Mouse (Mus musculus): Measurements from ENCODE around the gene Polr3gl. TPM values are rescaled to one million over a fixed set of nuclear protein-coding genes. Genes with fewer than 3 reads are reported as not detected.

The Polr3gl gene
- total RNA-seq, 2 experiments from 2014 or later, result 32.7 to 63.7 TPM

DNA sequence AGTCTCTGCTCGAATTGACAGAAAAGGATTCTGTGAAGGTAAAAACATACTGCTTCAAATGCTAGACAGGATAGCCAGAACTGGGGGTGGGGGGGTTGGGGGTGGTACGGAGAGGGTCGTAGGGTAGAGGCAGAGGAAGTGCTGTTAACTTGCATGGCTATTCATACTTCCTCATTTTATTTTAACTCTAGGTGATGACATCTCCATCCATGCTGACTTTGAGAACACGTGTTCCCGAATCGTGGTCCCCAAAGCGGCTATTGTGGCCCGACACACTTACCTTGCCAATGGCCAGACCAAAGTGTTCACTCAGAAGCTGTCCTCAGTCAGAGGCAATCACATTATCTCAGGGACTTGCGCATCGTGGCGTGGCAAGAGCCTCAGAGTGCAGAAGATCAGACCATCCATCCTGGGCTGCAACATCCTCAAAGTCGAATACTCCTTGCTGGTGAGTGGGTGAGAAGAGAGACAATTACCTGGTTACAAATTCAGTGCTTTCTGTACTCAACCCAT, 34.5 kb downstream of the Polr3gl start:
- no peak for ATAC-seq (replicated peaks; ENCODE audit: low FRiP score, poor library complexity, severe bottlenecking)

DNA sequence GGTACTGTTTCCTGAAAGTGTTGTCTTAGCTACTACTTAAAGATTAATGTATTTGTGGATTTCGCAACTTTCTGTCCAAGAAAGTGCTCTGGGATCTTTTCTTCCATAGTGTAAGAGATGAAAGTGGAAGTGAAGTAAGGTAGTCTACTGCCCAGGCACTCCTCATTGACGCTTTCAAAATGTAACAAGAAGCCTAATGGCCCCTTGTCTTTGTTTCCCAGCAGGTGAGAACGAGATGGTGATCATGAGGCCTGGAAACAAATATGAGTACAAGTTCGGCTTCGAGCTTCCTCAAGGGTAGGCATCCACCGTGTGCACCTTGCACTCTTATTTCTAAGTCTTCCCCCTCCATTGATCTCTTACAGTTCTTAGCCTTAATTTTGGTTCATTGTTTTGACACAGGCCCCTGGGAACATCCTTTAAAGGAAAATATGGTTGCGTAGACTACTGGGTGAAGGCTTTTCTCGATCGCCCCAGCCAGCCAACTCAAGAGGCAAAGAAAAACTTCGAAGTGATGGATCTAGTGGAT, 35.2 kb downstream of the Polr3gl start:
- no peak for ATAC-seq (replicated peaks; ENCODE audit: low FRiP score, poor library complexity, severe bottlenecking)

DNA sequence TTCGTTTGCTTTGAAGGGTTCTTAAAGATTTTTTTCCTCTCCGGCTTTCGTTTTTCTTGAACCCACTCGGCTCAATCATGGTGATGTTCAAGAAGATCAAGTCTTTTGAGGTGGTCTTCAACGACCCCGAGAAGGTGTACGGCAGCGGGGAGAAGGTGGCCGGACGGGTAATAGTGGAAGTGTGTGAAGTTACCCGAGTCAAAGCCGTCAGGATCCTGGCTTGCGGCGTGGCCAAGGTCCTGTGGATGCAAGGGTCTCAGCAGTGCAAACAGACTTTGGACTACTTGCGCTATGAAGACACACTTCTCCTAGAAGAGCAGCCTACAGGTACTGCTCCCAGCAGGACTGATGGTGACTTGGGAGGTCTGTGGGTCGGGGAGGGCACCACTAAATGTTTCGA, 35.8 kb downstream of the Polr3gl start:
- peak; percentile 35 for ATAC-seq (replicated peaks; ENCODE audit: low FRiP score, poor library complexity, severe bottlenecking)

GRCm38 (mm10) chr3:96557694-96558093, 36.3 kb downstream of the Polr3gl start, which contains the start of gene Txnip:
Txnip (plus strand) TSS chr3:96557957.
- ATAC-seq (replicated peaks; ENCODE audit: low FRiP score, poor library complexity, severe bottlenecking), result peak; percentile 90

GRCm38 (mm10) chr3:96556651-96557635, 37.0 kb downstream of the Polr3gl start:
- peak; percentile 45; the same call in 1 of the 2 replicates for ATAC-seq (replicated peaks; ENCODE audit: low FRiP score, poor library complexity, severe bottlenecking)

GRCm38 (mm10) chr3:96555999-96556614, 37.9 kb downstream of the Polr3gl start:
- no peak for ATAC-seq (replicated peaks; ENCODE audit: low FRiP score, poor library complexity, severe bottlenecking)

- ATAC-seq (replicated peaks; ENCODE audit: low FRiP score, poor library complexity, severe bottlenecking), result no peak
Observed at GRCm38 (mm10) chr3:96555041-96555596, 38.9 kb downstream of the Polr3gl start.

DNA sequence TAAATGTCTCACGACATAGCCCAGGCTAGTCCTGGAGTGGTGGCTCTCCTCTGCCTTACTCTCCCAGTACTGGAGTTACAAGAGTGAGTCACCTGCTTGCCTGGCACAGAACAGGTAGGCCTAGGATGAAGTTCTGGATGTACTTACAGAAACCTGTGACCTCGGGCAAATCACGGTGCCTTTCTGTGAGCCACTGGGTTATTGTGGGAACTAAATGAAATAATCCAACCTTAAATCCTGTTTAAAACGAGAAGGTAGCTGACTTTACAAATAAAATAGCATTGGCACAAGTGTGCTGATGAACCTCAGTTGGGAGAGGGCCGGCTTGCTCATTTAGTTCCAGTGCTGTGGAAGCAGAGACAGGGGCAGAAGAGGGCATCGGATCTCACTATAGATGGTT, 39.7 kb downstream of the Polr3gl start:
- ATAC-seq (replicated peaks; ENCODE audit: low FRiP score, poor library complexity, severe bottlenecking), result no peak

DNA sequence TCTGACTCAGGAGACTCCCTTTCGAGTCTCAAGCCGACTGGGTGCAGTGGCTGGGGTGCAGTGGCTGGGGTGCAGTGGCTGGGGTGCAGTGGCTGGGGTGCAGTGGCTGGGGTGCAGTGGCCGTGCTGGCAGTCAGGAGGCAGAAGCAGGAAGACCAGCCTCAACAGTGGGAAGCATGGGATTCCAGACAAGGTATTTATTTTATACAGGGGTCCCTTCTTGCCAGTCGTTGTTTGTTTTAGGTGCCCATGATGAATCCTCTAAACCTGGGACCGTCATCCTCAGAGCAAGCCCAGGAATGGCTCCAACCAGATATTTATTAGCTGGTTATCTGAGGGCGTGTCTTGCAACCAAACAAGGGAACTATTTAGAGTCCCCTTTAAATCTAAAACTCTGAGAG, 40.4 kb downstream of the Polr3gl start:
- no peak for ATAC-seq (replicated peaks; ENCODE audit: low FRiP score, poor library complexity, severe bottlenecking)

DNA sequence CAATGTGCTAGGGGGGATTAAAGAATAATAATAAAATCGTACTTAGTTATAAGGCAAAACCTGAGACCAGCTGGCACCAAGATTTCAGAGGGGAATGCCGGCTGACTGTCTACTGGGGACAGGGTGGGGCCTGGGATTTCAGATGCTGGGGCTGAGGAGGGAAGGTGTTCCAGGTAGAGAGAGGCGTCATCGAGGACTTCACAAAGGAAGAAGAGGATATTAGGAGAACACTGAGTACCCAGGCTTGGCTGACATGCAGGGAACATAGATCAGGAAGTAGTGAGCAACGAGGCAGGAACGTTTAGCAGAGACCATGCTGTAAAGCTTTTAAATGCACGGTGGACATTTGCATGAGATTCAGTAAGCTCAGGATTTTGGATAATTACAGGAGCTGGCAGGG, 42.1 kb downstream of the Polr3gl start:
- ATAC-seq (replicated peaks; ENCODE audit: low FRiP score, poor library complexity, severe bottlenecking), result no peak

DNA sequence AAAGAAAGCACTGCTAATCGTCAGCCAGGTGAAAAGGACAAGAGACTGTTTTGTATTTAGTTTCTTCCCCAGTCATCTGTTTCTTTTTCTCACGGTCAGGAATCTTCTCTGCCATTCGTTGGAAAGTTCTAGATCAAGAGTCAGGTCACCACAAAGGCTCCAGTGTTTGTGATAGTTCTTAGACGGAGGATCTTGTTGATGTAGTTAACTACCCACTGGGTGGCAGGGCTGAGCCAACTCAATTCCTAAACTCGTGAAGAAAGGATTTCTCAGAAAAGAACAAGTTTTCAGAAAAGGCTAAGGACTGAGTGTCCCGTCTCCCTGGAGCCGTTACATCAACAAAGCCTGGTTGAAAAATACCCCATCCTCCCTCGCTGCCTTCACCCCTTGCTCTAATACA, 42.8 kb downstream of the Polr3gl start:
- ATAC-seq (replicated peaks; ENCODE audit: low FRiP score, poor library complexity, severe bottlenecking), result no peak

GRCm38 (mm10) chr3:96549346-96549745, 44.6 kb downstream of the Polr3gl start:
- ATAC-seq (replicated peaks; ENCODE audit: low FRiP score, poor library complexity, severe bottlenecking), result no peak

DNA sequence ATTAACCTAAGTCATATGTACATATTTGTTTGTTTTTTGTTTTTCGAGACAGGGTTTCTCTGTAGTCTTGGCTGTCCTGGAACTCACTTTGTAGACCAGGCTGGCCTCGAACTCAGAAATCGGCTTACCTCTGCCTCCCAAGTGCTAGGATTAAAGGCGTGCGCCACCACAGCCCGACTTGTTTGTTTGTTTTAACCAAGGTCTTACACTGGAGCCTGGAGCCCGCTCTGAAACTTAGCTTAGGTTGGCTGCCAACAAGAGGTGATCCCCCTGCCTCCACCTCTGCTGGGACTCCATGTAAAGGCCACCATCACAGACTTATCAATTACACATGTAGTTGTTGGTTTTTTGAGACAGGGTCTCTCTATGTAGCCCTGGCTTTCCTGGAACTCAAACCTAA, 45.2 kb downstream of the Polr3gl start:
- ATAC-seq (replicated peaks; ENCODE audit: low FRiP score, poor library complexity, severe bottlenecking), result no peak

GRCm38 (mm10) chr3:96547389-96547960, 46.5 kb downstream of the Polr3gl start:
- peak; percentile 77 for ATAC-seq (replicated peaks; ENCODE audit: low FRiP score, poor library complexity, severe bottlenecking)

DNA sequence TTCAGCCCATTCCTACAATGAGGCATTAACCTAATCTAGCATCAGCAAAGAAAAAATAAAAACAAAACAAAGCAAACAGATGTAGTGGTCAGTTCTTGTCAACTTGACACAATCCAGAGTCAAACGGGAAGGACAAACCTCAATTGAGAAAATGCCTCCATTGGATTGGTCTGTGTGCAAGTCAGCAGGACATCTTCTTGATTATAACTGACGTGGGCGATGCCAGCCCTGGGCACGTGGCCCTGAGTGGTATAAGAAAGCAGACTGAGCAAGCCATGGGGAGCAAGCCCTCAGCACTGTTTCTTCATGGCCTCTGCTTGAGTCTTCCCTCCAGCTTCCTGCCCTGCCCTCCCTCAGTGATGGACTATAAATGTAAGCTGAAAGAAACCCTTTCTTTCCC, 47.1 kb downstream of the Polr3gl start:
- ATAC-seq (replicated peaks; ENCODE audit: low FRiP score, poor library complexity, severe bottlenecking), result no peak

DNA sequence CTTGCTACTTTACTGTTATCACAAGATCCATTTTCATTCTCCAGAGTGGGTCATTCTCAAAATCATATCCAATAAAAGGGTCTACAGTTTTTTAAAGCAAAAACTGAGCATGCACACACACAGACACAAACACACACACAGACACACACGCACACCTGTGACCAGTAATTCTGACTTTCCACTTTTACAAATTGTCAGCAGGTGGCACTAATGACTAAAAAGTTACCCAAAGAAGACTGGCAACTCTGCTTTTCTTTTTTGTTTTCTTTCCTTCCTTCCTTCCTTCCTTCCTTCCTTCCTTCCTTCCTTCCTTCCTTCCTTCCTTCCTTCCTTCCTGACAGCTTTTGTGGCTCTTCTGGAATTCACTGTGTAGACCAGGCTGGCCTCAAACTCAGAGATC, 48.4 kb downstream of the Polr3gl start:
- no peak for ATAC-seq (replicated peaks; ENCODE audit: low FRiP score, poor library complexity, severe bottlenecking)

DNA sequence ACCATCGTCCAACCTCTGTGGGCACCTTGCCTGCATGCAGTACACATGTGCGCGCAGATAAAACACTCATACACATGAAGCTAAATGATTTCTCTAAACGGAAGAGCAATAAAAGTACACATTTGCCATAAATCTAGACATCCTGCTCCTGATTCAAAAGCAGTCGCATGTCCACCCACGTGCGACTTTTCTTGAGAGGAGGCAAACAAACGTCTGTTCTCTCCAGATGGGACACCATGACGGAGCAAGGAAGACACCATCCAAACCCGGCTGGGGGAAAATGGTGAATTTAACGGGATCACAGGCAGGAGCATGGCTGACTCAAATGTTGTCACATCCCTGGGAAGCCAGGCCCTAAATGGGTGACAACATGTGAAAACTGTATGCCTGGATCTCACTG, 50.6 kb downstream of the Polr3gl start:
- ATAC-seq (replicated peaks; ENCODE audit: low FRiP score, poor library complexity, severe bottlenecking), result no peak

DNA sequence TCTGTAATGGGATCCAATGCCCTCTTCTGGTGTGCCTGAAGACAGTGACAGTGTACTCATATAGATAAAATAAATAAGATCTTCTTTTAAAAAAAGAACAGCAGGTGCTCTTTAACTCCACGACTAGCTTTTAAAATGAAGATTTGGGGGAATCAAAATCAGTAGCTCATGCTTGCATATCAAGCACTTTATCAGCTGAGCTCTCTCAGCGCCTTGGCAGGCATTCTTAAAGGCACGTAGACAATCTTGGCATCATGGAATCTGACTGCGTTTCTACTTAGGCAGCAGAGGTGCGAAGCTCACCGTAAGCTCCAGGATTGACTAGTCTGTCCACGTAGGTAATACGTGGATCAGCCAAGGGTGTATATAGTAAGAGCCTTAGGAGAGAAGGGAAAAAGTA, 51.4 kb downstream of the Polr3gl start:
- ATAC-seq (replicated peaks; ENCODE audit: low FRiP score, poor library complexity, severe bottlenecking), result no peak

GRCm38 (mm10) chr3:96541328-96542078, 52.5 kb downstream of the Polr3gl start:
- no peak for ATAC-seq (replicated peaks; ENCODE audit: low FRiP score, poor library complexity, severe bottlenecking)

All from erythroid progenitor cell, adult 5-6 weeks (primary cell).